Mouse (Mus musculus): Measurements from ENCODE around the gene Adamts14. TPM values are rescaled to one million over a fixed set of nuclear protein-coding genes. Genes with fewer than 3 reads are reported as not detected.

The Adamts14 gene
- polyA plus RNA-seq, 1 experiment from 2014 or later: 0.78 TPM

DNA sequence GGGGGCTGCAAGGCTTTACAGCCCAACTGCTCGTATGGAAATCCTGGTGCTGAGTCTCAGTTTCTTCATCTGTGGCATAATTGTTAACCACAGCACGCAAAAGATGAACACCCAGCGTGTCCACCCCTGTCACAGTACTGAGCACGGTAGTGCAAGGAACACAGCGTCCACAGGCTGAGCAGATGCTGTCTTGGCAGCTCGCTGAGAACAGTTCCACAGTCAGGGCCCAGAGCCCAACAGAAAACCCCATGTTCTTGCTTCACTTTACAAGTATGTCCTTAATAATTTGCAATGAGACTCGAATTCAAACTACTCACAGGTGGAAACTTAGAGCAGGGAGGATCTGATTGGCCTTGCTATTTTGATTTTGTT is 592 bp upstream of the Adamts14 start:
- peak overlapping the region; percentile 56; the same call in 1 of the 2 replicates for H3K4me3 ChIP-seq (replicated peaks)
- peaks cover 10% of the 10 kb centered on the region; the same call in 1 of the 2 replicates for H3K4me1 ChIP-seq (replicated peaks)
- no peaks in the 10 kb centered on the region for H3K36me3 ChIP-seq
- WGBS: 56% methylated on average over 7 of the region's 7 CpGs
- H3K27ac ChIP-seq: no peak overlapping the region
- no peaks in the 10 kb centered on the region for H3K9me3 ChIP-seq
- ATAC-seq: no peak
- H3K9ac ChIP-seq: peak overlapping the region; percentile 66
- peak overlapping the region; percentile 98 for H3K4me2 ChIP-seq (replicated peaks)
- H3K27me3 ChIP-seq (replicated peaks): 0 out of 2 replicates have a peak, but pooled peaks cover 4% of the 10 kb centered on the region

DNA sequence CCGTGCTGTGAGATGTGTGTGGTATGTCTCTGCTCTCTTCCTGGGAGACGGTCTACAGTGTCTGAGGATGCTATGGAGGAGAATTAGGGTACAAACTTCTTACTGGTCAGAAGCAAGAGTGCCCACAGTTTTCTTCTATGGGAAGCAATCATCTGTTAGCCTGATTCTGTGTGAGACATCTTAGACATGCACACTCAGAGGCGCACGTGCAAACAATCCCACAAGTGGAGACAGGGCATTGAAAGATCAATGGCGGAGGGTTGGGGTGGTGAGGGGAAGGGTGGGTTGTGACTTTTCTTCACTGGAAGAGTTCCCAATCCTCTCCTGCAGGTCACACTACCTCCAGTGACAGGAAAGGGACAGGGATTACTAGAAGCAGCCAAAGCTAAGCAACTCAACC is 607 bp downstream of the Adamts14 start:
- H3K9ac ChIP-seq: peak overlapping the region; percentile 66
- ATAC-seq: no peak
- H3K27me3 ChIP-seq (replicated peaks): 0 out of 2 replicates have a peak, but pooled peaks cover 4% of the 10 kb centered on the region
- no peak overlapping the region for H3K27ac ChIP-seq
- peak overlapping the region; percentile 56 for H3K4me3 ChIP-seq (replicated peaks)
- H3K4me2 ChIP-seq (replicated peaks): peak overlapping the region; percentile 98
- no peaks in the 10 kb centered on the region for H3K9me3 ChIP-seq
- H3K4me1 ChIP-seq (replicated peaks): peaks cover 8% of the 10 kb centered on the region; the same call in 1 of the 2 replicates
- H3K36me3 ChIP-seq: no peaks in the 10 kb centered on the region
- WGBS: 44% methylated on average over 5 of the region's 5 CpGs

DNA sequence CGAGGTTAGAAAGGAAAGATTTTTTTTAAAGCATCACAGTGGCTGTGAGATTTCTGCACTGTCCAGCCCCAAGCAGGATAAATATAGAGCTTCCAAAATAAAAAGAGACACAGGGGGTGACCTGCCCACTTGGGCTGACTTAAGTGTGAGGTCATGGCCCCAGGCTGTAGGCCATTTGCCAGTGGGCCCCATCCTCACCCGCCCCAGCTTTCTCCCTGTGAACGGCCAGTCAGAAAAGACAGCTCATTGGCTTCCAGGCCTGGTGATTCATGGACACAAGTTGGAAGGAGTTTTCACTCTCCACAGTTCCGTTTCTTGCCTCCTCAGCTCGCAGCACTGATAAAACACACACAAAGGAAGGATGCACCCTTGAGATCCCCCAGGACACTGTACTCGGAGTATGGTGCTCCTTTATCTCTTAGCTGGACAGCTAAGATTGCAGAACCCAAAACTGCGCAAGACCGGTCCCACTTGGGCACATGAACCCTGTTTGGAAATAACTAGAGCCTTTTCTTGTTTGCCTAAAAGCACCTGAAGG is 1.1 kb downstream of the Adamts14 start:
- no peak overlapping the region for H3K9ac ChIP-seq
- H3K9me3 ChIP-seq: no peaks in the 10 kb centered on the region
- H3K4me1 ChIP-seq (replicated peaks): peaks cover 8% of the 10 kb centered on the region; the same call in 1 of the 2 replicates
- 62% methylated on average over 8 of the region's 8 CpGs for WGBS
- H3K27me3 ChIP-seq (replicated peaks): 0 out of 2 replicates have a peak, but pooled peaks cover 4% of the 10 kb centered on the region
- no peaks in the 10 kb centered on the region for H3K36me3 ChIP-seq
- H3K27ac ChIP-seq: no peak overlapping the region
- peak overlapping the region; percentile 98 for H3K4me2 ChIP-seq (replicated peaks)
- no peak overlapping the region for H3K4me3 ChIP-seq (replicated peaks)
- ATAC-seq: no peak

DNA sequence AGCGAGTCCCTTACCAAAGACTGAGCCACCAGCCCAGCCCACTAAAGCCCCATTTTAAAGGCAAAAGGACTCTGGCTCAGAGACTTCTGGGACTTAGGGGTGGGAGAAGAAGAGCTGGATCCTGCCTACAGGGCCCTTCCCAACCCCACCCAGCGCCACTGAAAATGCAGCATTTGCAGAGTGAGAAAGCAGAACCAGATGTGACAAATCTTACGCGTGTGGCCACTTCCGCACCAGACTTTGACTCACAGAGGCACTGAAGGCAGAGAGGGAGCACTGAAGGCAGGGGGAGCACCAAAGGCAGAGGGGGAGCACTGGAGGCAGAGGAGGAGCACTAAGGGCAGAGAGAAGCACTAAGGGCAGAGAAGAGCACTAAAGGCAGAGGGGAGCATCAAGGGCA is 5.9 kb downstream of the Adamts14 start:
- H3K9me3 ChIP-seq: no peaks in the 10 kb centered on the region
- WGBS: 86% methylated on average over 5 of the region's 5 CpGs
- no peaks in the 10 kb centered on the region for H3K36me3 ChIP-seq
- H3K9ac ChIP-seq: no peak overlapping the region
- no peak overlapping the region for H3K27ac ChIP-seq
- ATAC-seq: no peak
- H3K4me2 ChIP-seq (replicated peaks): no peak overlapping the region
- H3K4me3 ChIP-seq (replicated peaks): no peak overlapping the region
- H3K4me1 ChIP-seq (replicated peaks): 0 out of 2 replicates have a peak, but pooled peaks cover 2% of the 10 kb centered on the region
- H3K27me3 ChIP-seq (replicated peaks): no peaks in the 10 kb centered on the region

DNA sequence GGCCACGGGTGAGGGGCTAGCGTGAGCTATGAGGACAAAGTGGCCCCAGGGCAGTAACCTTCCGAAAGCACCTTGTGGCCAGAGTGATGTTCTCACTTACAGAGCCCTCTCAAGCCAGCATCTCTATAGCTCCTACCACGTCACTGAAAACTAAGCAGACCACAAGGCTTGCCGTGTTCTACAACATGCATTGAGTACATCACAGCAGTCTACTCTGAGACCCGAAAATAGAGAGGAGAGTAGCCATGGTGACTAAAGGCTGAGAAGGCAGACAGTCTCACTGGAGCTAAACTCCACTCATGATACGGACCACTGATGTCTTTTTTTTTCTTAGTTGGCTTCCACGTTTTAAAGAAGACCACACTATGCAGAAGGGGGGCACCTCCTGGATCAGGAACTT is 9.6 kb downstream of the Adamts14 start:
- H3K9ac ChIP-seq: no peak overlapping the region
- ATAC-seq: no peak
- WGBS: 81% methylated on average over 8 of the region's 8 CpGs
- H3K27me3 ChIP-seq (replicated peaks): no peaks in the 10 kb centered on the region
- no peaks in the 10 kb centered on the region for H3K4me1 ChIP-seq (replicated peaks)
- H3K36me3 ChIP-seq: no peaks in the 10 kb centered on the region
- no peaks in the 10 kb centered on the region for H3K9me3 ChIP-seq
- no peak overlapping the region for H3K4me3 ChIP-seq (replicated peaks)
- H3K4me2 ChIP-seq (replicated peaks): no peak overlapping the region
- no peak overlapping the region for H3K27ac ChIP-seq

DNA sequence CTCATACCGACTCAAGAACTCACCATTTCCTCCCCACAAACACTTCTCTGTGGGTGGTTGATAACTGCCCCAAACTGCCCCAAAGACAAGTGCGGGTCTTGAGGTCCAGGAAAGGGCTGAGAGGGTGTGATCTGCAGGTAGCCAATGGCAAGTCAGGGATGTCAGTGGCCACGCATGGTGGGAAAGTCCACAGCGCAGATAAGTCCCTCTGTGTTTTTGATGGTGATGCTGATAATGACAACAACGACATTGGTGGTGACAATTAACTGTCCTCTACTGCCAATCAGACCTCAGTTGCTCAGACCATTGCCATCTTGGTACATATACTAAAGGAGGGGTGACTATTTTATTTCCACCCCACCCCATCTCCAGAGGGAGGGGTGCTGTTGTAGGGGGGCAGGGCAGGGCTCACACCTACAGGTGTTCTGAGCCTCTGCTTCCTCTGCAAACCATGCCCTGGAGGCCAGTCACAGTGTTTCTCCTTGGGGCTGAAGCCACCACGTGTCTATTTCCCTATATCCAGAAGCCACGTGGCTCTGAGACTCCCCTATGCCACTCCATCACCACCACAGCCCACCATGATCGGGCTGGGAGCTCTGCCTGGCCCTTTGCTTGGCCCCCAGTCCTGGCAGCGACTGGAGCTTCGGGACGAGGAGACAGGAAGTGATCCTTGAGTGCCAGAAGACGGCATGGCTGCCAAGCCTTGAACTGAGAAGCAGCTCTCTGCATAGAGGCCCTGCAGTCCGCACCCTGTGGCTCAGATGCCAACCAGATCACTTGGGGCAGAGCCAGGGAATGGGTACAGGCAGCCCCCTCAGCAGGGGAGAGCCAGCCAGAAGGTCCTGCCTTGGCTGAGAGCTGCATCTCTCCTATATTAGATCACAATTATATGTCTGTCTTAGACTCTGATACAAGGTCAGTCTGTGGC is 11.7 kb downstream of the Adamts14 start:
- no peak for ATAC-seq
- WGBS: 54% methylated on average over 13 of the region's 13 CpGs
- Histone ChIP-seq H3K9ac (no peak overlapping the region), H3K9me3 (no peaks in the 10 kb centered on the region), H3K36me3 (no peaks in the 10 kb centered on the region), H3K27me3 (replicated peaks) (no peaks in the 10 kb centered on the region), H3K4me3 (replicated peaks) (no peak overlapping the region), H3K4me1 (replicated peaks) (no peaks in the 10 kb centered on the region), H3K4me2 (replicated peaks) (no peak overlapping the region), H3K27ac (no peak overlapping the region)

DNA sequence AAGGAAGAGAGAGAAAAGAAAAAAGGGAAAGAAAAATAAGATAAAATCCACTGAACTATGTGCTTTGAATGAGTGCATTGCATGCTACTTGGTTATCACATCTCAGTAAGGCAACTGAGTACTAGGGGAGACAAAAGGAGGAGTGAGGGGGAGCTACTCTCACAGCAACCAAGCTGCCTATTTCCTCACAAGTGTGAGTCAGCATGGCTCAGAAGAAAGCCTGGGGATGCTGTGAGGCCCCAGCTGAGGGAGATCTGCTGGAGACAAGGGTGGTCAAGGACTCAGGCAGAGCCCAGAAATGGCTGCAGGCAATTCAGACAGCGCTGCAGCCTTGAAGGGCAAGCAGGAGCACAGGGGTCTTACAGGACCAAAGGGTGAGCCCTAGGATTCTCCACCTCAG is 15.1 kb downstream of the Adamts14 start:
- WGBS: 78% methylated on average over 1 of the region's 1 CpGs
- Histone ChIP-seq H3K27ac (no peak overlapping the region), H3K4me3 (replicated peaks) (no peak overlapping the region), H3K9me3 (no peaks in the 10 kb centered on the region), H3K9ac (no peak overlapping the region), H3K4me2 (replicated peaks) (no peak overlapping the region), H3K4me1 (replicated peaks) (no peaks in the 10 kb centered on the region), H3K27me3 (replicated peaks) (no peaks in the 10 kb centered on the region), H3K36me3 (no peaks in the 10 kb centered on the region)
- no peak for ATAC-seq

DNA sequence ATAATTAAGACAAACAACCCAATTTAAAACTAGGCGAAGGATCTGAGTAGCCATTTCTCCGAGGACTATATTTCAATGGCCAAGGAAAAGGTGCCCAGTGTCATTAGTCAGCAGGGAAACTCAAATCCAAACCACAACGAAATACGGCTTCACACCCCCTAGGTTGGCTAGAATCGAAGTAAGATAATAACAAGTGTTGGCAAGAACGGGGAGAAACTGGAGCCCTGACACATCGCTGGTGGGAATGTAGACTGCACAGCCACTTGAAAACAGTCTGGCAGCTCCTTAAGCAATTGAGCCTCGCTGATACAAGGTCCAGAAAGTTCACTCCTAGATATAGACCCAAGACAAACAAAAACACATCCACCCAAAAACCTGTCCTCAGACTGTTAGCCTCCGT is 16.6 kb downstream of the Adamts14 start:
- no peaks in the 10 kb centered on the region for H3K27me3 ChIP-seq (replicated peaks)
- no peak overlapping the region for H3K27ac ChIP-seq
- H3K4me1 ChIP-seq (replicated peaks): no peaks in the 10 kb centered on the region
- ATAC-seq: no peak
- H3K36me3 ChIP-seq: no peaks in the 10 kb centered on the region
- H3K4me2 ChIP-seq (replicated peaks): no peak overlapping the region
- H3K4me3 ChIP-seq (replicated peaks): no peak overlapping the region
- 94% methylated on average over 9 of the region's 9 CpGs for WGBS
- H3K9me3 ChIP-seq: no peaks in the 10 kb centered on the region
- no peak overlapping the region for H3K9ac ChIP-seq

DNA sequence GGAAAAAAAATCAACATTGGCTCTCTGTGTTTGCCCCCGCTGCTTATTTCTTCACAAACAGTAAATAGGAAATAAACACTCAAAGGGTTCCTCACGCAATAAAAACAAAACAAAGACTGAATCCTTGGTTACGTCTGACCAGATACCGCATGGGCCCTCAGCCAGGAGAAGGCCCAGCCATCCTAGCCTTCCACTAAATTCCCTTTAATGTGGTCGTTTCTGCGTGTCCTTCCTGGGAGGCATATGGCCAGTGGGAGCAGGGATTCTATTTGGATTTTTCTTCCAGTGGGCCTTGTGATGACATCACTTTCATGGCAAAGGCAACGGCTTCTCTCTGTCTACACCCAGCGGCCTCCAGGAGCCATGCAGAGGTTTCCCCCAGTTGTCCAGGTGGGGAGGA is 18.0 kb downstream of the Adamts14 start:
- no peak for ATAC-seq
- Histone ChIP-seq H3K36me3 (no peaks in the 10 kb centered on the region), H3K4me2 (replicated peaks) (no peak overlapping the region), H3K27me3 (replicated peaks) (no peaks in the 10 kb centered on the region), H3K4me1 (replicated peaks) (no peaks in the 10 kb centered on the region), H3K9ac (no peak overlapping the region), H3K4me3 (replicated peaks) (no peak overlapping the region), H3K27ac (no peak overlapping the region), H3K9me3 (no peaks in the 10 kb centered on the region)
- 63% methylated on average over 8 of the region's 8 CpGs for WGBS

DNA sequence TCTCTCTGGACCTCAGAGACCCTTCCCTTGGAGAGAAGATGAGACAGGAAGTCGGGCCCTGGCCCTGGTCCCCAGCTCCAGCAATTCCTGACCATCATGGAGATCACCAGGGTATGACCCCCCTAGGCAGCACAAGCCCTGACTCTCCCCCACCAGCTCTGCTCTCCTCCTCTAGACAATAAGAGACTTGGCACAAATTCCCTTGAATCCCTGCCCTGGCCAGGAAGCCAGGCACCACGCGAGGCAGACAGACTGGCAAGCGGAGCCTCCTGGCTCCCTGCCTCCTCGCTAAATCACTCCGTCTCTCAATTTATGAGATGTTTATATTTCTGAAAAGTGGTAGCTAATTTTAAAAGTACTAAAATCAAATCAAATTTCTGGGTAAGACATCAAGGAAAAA is 18.5 kb downstream of the Adamts14 start:
- Histone ChIP-seq H3K27me3 (replicated peaks) (no peaks in the 10 kb centered on the region), H3K9me3 (no peaks in the 10 kb centered on the region), H3K9ac (no peak overlapping the region), H3K27ac (no peak overlapping the region), H3K36me3 (no peaks in the 10 kb centered on the region), H3K4me3 (replicated peaks) (no peak overlapping the region), H3K4me1 (replicated peaks) (no peaks in the 10 kb centered on the region), H3K4me2 (replicated peaks) (no peak overlapping the region)
- ATAC-seq: no peak
- 52% methylated on average over 6 of the region's 6 CpGs for WGBS

DNA sequence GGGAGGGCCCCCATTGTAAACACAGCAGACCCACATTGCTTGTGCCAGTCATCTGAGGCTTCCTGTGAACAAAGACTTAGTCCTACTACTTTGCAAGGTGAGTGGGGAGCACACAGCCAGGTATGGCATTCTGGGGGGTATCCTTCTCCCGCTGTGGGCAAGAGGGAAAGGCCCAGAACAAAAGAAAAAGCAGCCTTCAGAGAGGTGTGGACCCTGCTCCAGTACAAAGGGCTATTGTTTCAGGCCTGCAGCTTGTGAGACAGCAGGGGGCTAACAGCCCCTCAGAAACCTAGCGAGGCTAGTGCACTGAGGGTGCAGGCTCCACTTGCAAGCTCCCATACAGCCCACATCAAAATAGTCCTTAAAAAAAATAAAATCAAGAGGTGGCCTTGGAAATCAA is 23.3 kb downstream of the Adamts14 start:
- H3K9me3 ChIP-seq: no peaks in the 10 kb centered on the region
- no peak overlapping the region for H3K4me3 ChIP-seq (replicated peaks)
- no peak overlapping the region for H3K9ac ChIP-seq
- H3K36me3 ChIP-seq: no peaks in the 10 kb centered on the region
- ATAC-seq: no peak
- no peak overlapping the region for H3K4me2 ChIP-seq (replicated peaks)
- H3K27ac ChIP-seq: no peak overlapping the region
- H3K4me1 ChIP-seq (replicated peaks): no peaks in the 10 kb centered on the region
- no peaks in the 10 kb centered on the region for H3K27me3 ChIP-seq (replicated peaks)
- 61% methylated on average over 2 of the region's 2 CpGs for WGBS

DNA sequence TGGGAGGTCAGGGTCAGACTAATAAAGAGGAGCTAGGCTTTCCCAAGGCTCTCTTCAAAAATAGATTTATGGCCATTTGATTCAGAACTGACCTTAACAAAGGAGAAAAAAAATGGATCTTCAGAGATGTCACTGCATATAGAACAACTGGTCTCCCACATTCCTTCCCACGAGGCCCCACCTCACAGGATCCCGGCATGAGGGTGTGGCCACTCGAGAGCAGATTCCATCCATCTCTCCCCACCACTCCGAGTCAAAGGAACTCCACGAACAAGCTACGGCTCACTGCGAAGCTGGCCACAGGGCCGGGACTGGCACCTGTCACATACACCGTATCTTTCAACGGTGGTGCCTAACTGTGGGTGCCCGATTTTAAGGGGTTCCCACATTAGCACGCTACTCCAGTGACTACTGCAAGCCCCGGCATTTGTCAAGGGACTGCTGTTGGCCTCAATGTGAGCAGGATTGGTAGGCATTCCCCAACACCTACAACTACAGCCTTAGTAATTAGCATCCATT is 24.6 kb downstream of the Adamts14 start:
- Histone ChIP-seq H3K27ac (no peak overlapping the region), H3K36me3 (no peaks in the 10 kb centered on the region), H3K4me3 (replicated peaks) (no peak overlapping the region), H3K4me1 (replicated peaks) (no peaks in the 10 kb centered on the region), H3K9ac (no peak overlapping the region), H3K4me2 (replicated peaks) (no peak overlapping the region), H3K9me3 (no peaks in the 10 kb centered on the region), H3K27me3 (replicated peaks) (no peaks in the 10 kb centered on the region)
- WGBS: 65% methylated on average over 13 of the region's 13 CpGs
- no peak for ATAC-seq

All from intestine, embryonic 15.5 days (tissue).